Mouse (Mus musculus): ENCODE measurements around the gene Ndufaf5. TPM values are rescaled to one million over a fixed set of nuclear protein-coding genes. Genes with fewer than 3 reads are reported as not detected.
"Not testable (repeated sequence)": the region's sequence is repeated elsewhere in the genome, so short reads cannot be mapped to it uniquely, and the experiment has no call there.

Gene Ndufaf5
- 10 to 100 TPM; 36.5 to 45.3 (median 40.5) TPM for total RNA-seq (2022)

- peak; percentile 91 to 93 for DNase-seq (ENCODE audit: low spot score in 2 of 2)
Measured at GRCm38 (mm10) chr2:140170127-140170802, at the start of gene Ndufaf5, which contains the start of gene Esf1. TSS of gene Ndufaf5 (plus strand) at chr2:140170649. TSS of gene Esf1 (minus strand) at chr2:140170564.

GRCm38 (mm10) chr2:140125516-140125915 lies 44.9 kb upstream of the Ndufaf5 start:
- DNase-seq (ENCODE audit: low spot score in 2 of 2), result no peak

DNA sequence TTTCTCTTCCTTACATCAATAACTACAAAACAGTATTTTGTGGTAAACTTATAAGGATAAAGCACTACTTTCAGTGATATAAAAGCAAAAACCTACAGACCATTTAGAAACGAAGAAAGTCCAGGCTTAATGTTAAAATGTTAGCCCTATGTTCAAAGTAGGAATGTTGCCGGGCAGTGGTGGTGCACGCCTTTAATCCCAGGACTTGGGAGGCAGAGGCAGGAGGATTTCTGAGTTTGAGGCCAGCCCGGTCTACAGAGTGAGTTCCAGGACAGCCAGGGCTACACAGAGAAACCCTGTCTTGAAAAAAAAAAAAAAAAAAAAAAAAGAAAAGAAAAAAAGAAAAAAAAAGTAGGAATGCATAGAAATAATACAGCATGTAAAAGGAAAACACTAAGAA lies 18.7 kb upstream of the Ndufaf5 start, which contains the start of gene Gm17374:
Gene Gm17374, plus strand, starts transcription at position 301 of the 400 bp plus-strand sequence.
- DNase-seq (ENCODE audit: low spot score in 2 of 2), result not testable (repeated sequence)

DNA sequence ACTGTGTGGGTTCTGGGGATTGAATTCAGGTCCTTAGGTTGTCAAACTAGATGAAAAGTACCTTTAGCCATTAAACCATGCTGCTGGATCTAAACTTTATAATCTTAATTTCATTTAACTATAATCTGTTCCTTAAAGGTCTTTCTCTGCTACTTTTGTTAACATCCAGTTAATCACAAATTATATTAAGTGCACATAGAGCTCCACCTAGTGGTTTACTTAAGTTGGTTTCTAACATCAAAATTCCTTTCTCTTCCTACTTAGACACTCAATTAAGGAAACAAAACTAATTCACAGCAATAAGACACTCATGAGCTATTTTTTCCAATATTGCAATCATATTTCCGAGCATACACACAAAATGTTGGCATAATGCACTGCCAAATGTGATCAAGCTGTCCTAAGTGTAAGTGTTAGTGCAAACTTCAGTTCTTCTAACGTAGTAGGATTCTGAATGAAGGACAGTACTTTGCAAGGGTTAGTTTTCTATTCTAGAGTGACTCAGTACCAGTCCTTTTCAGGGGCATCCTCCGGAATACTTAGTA lies 11.2 kb upstream of the Ndufaf5 start:
- no peak for DNase-seq (ENCODE audit: low spot score in 2 of 2)

DNA sequence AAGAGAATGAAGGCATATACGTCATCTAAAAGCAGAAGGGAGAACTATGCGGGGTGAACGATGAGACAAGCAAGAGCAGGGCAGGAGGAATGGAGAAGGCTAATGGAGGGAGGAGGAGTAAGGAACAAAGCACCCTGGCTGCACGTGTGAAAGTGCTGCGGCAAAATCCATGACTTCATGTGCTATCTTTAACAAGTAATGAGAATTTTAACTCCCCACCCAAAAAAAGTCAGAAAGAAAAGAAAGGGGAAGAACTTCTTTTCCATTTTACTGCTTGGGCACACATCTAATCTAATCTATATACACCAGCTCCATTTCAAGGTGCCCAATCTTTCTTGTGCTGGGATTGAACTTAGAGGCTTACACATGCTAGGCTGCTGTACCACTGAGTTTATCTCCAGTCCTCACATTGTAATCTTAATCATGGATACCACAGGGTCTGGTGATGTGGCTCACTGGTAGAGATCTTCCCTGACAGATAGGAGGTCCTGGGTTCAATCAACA lies 7.0 kb upstream of the Ndufaf5 start:
- no peak for DNase-seq (ENCODE audit: low spot score in 2 of 2)

- no peak for DNase-seq (ENCODE audit: low spot score in 2 of 2)
Measured at GRCm38 (mm10) chr2:140169057-140169456, 1.4 kb upstream of the Ndufaf5 start.

DNA sequence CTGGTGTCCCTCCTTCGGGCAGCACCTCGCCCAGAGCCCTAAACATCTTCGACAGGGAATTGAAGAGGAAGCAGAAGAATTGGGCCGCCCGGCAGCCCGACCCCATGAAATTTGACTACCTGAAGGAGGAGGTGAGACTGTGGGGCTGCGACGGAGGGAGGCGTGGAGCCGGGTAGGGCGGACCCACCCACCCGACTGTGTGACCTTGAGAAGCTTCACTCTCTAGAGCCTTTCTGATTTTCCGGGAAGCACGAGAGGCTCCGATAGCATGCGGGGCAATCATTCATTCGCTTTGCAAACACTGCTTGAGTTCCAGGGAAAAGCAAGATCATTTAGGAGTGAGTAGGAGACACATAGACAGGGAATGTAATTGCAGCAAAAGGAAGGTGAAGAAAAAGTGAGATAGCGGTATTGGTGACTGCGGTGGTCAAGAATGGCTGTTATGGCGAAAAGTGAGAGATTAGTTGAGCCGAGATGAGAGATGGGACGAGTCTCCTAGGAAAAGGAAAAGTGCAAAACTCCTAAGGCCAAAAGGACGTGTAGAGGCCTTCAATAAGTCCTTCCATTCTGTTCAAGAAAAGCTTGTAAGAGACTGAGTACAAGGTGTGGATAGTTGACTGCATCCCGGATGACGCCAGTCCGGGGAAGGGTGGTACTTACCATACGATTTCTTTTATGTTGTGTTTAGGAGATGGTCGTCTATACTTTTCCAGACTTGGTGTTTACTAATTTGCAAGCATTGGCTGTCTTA lies 529 bp downstream of the Ndufaf5 start:
- no peak for DNase-seq (ENCODE audit: low spot score in 2 of 2)

GRCm38 (mm10) chr2:140185685-140186210 lies 15.3 kb downstream of the Ndufaf5 start:
- not testable (repeated sequence) for DNase-seq (ENCODE audit: low spot score in 2 of 2)

DNA sequence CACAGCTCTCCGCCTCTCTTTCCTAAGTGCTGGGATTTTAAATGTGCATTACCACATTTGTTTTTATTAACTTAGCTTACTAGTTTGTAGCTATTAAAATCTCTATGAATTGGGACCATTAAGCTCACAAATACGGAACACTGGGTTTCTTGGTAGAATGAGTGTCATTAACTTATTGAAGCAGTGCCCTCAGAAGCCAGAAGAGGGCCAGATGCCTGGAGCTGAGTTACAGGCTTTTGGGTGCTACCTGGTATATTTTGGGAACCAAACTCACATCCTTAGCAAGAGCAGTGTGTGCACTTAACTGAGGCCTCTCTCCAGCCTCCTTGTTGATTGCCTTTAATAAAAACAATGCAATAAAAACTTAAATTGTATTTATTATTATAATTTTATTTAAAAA lies 30.3 kb downstream of the Ndufaf5 start:
- no peak for DNase-seq (ENCODE audit: low spot score in 2 of 2)

GRCm38 (mm10) chr2:140202573-140202972 lies 32.1 kb downstream of the Ndufaf5 start:
- DNase-seq (ENCODE audit: low spot score in 2 of 2), result no peak

GRCm38 (mm10) chr2:140203756-140204155 lies 33.3 kb downstream of the Ndufaf5 start:
- no peak for DNase-seq (ENCODE audit: low spot score in 2 of 2)

- no peak for DNase-seq (ENCODE audit: low spot score in 2 of 2)
Measured at GRCm38 (mm10) chr2:140214519-140215027, 44.1 kb downstream of the Ndufaf5 start.

DNA sequence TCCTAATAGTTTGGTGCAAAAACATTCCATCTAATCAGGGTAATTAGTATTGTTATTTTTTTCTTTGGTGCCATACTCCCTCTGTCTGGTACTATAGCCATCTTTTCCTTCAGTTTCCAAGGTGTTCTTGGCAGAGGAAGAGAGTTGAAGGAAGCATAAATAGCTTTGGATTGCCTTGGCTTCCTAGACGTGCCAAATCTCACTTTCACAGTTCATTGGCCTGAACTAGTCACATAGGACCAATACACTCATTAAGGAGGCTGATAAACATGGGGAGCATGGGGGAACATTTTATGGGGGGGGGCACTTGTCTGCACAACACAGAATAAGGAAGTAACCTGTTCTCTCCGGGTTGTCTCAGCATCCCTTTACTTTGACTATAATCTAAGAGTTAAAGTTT lies 45.0 kb downstream of the Ndufaf5 start:
- DNase-seq (ENCODE audit: low spot score in 2 of 2), result no peak

- no peak for DNase-seq (ENCODE audit: low spot score in 2 of 2)
Measured at GRCm38 (mm10) chr2:140215965-140216364, 45.5 kb downstream of the Ndufaf5 start.

DNA sequence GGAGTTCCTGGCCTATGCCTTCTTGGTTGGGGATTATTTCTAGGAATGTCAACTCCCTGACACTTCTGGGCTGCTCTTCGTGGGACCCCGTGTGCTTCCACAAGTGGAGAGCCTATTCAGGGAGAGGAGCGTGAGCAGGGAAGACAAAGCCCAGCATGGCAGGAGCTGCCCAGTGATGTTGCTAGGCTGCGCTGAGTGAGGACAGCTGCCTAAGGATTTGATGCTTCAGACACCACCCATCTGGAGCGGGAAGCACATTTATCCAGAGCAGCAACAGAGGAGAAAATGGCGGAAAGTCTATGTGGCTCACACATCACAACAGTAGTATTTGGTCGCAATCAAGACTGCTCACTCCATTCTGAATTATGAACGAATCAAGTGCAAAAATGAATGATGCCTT lies 49.9 kb downstream of the Ndufaf5 start:
- no peak for DNase-seq (ENCODE audit: low spot score in 2 of 2)

- no peak for DNase-seq (ENCODE audit: low spot score in 2 of 2)
Measured at GRCm38 (mm10) chr2:140230295-140230694, 59.8 kb downstream of the Ndufaf5 start.

DNA sequence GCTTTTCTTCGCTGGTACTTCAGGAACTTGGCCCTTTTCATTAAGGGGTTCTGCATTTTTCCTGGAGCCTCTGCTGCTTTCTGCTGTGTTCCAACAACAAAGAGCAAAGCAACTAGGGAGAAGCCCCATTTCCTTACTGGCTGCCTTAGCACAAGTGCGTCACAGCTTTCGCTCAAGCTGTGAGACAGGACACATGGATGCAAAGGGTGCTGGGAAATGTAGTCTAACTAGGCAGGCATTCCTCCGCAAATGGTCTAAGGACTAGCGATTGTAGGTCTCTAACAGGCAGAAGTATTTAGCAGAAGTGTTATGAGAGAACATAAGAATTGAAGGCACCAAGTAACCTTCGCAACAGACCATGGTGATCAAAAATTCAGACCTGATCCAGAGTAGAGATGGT lies 66.8 kb downstream of the Ndufaf5 start:
- no peak for DNase-seq (ENCODE audit: low spot score in 2 of 2)

GRCm38 (mm10) chr2:140242398-140242797 lies 71.9 kb downstream of the Ndufaf5 start:
- no peak for DNase-seq (ENCODE audit: low spot score in 2 of 2)

DNA sequence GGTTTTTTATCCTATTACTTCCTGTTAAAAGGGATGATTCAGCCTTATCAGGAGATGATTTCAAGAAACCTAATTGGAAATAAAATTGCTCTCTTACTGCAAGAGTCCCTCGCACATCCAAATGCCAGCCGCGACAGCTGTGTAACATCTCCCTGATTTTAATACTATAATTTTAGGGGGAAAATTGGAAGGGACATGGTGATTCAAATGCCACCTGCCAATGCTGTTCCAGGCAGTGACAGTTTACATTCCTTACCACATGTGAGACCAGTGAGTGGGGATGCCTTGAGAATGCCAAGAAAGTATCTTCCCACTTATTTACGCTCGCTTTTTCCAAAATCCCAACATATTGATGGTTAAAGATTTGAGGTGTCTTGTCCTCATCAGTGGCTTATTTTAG lies 72.7 kb downstream of the Ndufaf5 start:
- DNase-seq (ENCODE audit: low spot score in 2 of 2), result no peak

All from gastrocnemius, adult 8-10 months (tissue).